Mouse (Mus musculus): Measurements from ENCODE around the gene Olfr1465. TPM values are rescaled to one million over a fixed set of nuclear protein-coding genes. Genes with fewer than 3 reads are reported as not detected.

Gene Olfr1465
- not detected in 2 replicates for polyA plus RNA-seq (2015; fragmentation: Nextera tagmentation; extraction: Ambion mirVana)

GRCm38 (mm10) chr19:13315441-13315840 lies at the start of gene Olfr1465:
Olfr1465 (minus strand) TSS chr19:13315541.
- Histone ChIP-seq H3K36me3 (ENCODE audit: control insufficient read depth, insufficient read depth, low read length) (no peaks in the 10 kb centered on the region), H3K4me2 (ENCODE audit: low read depth, low read length) (no peak within 1 kb of the TSS), H3K4me1 (ENCODE audit: control insufficient read depth, insufficient read depth, low read length) (no peaks in the 10 kb centered on the region), H3K27ac (ENCODE audit: low read length) (no peak within 1 kb of the TSS), H3K9me3 (replicated peaks; ENCODE audit: control insufficient read depth, low read length) (no peaks in the 10 kb centered on the region), H3K27me3 (ENCODE audit: control insufficient read depth, insufficient read depth, low read length) (no peaks in the 10 kb centered on the region), H3K9ac (ENCODE audit: low read length) (no peak within 1 kb of the TSS), H3K4me3 (replicated peaks; ENCODE audit: low read length) (no peak within 1 kb of the TSS)
- no peak for ATAC-seq (ENCODE audit: insufficient read depth, low FRiP score)

- Histone ChIP-seq H3K4me3 (replicated peaks; ENCODE audit: low read length) (no peak within 1 kb of the TSS), H3K9ac (ENCODE audit: low read length) (no peak within 1 kb of the TSS), H3K9me3 (replicated peaks; ENCODE audit: control insufficient read depth, low read length) (peaks cover 3% of the 10 kb centered on the region; the same call in 1 of the 2 replicates), H3K36me3 (ENCODE audit: control insufficient read depth, insufficient read depth, low read length) (no peaks in the 10 kb centered on the region), H3K27me3 (ENCODE audit: control insufficient read depth, insufficient read depth, low read length) (no peaks in the 10 kb centered on the region), H3K4me2 (ENCODE audit: low read depth, low read length) (no peak within 1 kb of the TSS), H3K27ac (ENCODE audit: low read length) (no peak within 1 kb of the TSS), H3K4me1 (ENCODE audit: control insufficient read depth, insufficient read depth, low read length) (no peaks in the 10 kb centered on the region)
- 60% methylated on average over 2 of the region's 2 CpGs for WGBS
- ATAC-seq (ENCODE audit: insufficient read depth, low FRiP score), result no peak
These were observed 46.6 kb upstream of the Olfr1465 start, which contains the start of gene Olfr1467 for GRCm38 (mm10) chr19:13361936-13362335. Olfr1467 (plus strand) TSS chr19:13362236.

- Histone ChIP-seq H3K9me3 (replicated peaks; ENCODE audit: control insufficient read depth, low read length) (0 out of 2 replicates have a peak, but pooled peaks cover 2% of the 10 kb centered on the region), H3K27me3 (ENCODE audit: control insufficient read depth, insufficient read depth, low read length) (no peaks in the 10 kb centered on the region), H3K9ac (ENCODE audit: low read length) (no peak within 1 kb of the TSS), H3K36me3 (ENCODE audit: control insufficient read depth, insufficient read depth, low read length) (no peaks in the 10 kb centered on the region), H3K27ac (ENCODE audit: low read length) (no peak within 1 kb of the TSS), H3K4me2 (ENCODE audit: low read depth, low read length) (no peak within 1 kb of the TSS), H3K4me1 (ENCODE audit: control insufficient read depth, insufficient read depth, low read length) (no peaks in the 10 kb centered on the region), H3K4me3 (replicated peaks; ENCODE audit: low read length) (no peak within 1 kb of the TSS)
- WGBS, result 83% methylated on average over 2 of the region's 2 CpGs
- ATAC-seq (ENCODE audit: insufficient read depth, low FRiP score), result no peak
These were observed 23.2 kb upstream of the Olfr1465 start, which contains the start of gene Olfr1466 for GRCm38 (mm10) chr19:13338562-13338961. Olfr1466 (plus strand) TSS chr19:13338862.

Other genes starting within 250 kb of the Olfr1465 start
- not detected in 2 replicates for gene Olfr1457, start 217.7 kb downstream of the Olfr1465 start, polyA plus RNA-seq (2015; fragmentation: Nextera tagmentation; extraction: Ambion mirVana)
- not detected in 2 replicates for gene Olfr1458, start 208.8 kb downstream of the Olfr1465 start, polyA plus RNA-seq (2015; fragmentation: Nextera tagmentation; extraction: Ambion mirVana)
- not detected in 2 replicates for gene Olfr1459, start 166.0 kb downstream of the Olfr1465 start, polyA plus RNA-seq (2015; fragmentation: Nextera tagmentation; extraction: Ambion mirVana)
- gene Olfr1461, start 152.5 kb downstream of the Olfr1465 start, polyA plus RNA-seq (2015; fragmentation: Nextera tagmentation; extraction: Ambion mirVana), result not detected in 2 replicates
- not detected in 2 replicates for gene Olfr1462, start 129.8 kb downstream of the Olfr1465 start, polyA plus RNA-seq (2015; fragmentation: Nextera tagmentation; extraction: Ambion mirVana)
- gene Olfr1463, start 84.2 kb downstream of the Olfr1465 start, polyA plus RNA-seq (2015; fragmentation: Nextera tagmentation; extraction: Ambion mirVana), result not detected in 2 replicates
- gene Olfr1466, start 23.3 kb upstream of the Olfr1465 start, polyA plus RNA-seq (2015; fragmentation: Nextera tagmentation; extraction: Ambion mirVana), result not detected in 2 replicates
- not detected in 2 replicates for gene Olfr1467, start 46.7 kb upstream of the Olfr1465 start, polyA plus RNA-seq (2015; fragmentation: Nextera tagmentation; extraction: Ambion mirVana)
- gene Olfr1469, start 92.3 kb upstream of the Olfr1465 start, polyA plus RNA-seq (2015; fragmentation: Nextera tagmentation; extraction: Ambion mirVana), result not detected in 2 replicates
- gene Olfr1471, start 127.9 kb upstream of the Olfr1465 start, polyA plus RNA-seq (2015; fragmentation: Nextera tagmentation; extraction: Ambion mirVana), result not detected in 2 replicates
- gene Olfr1472, start 140.5 kb upstream of the Olfr1465 start, polyA plus RNA-seq (2015; fragmentation: Nextera tagmentation; extraction: Ambion mirVana), result not detected in 2 replicates
- gene Olfr1474, start 154.0 kb upstream of the Olfr1465 start, polyA plus RNA-seq (2015; fragmentation: Nextera tagmentation; extraction: Ambion mirVana), result not detected in 2 replicates
- gene Olfr1475, start 164.7 kb upstream of the Olfr1465 start, polyA plus RNA-seq (2015; fragmentation: Nextera tagmentation; extraction: Ambion mirVana), result not detected in 2 replicates
- gene Olfr1477, start 185.0 kb upstream of the Olfr1465 start, polyA plus RNA-seq (2015; fragmentation: Nextera tagmentation; extraction: Ambion mirVana), result not detected in 2 replicates
- gene Olfr1480, start 212.4 kb upstream of the Olfr1465 start, polyA plus RNA-seq (2015; fragmentation: Nextera tagmentation; extraction: Ambion mirVana), result not detected in 2 replicates

All from stomach, embryonic 16.5 days (tissue).